Mouse (Mus musculus) neural tube, embryonic 13.5 days (tissue): ENCODE measurements at regions not wholly inside any gene's neighbourhood (a gene's known extent, or its start where the extent isn't known, plus 50 kb on each side); places are given as distances from the start of the nearest gene placed in this dataset.
A peak's percentile ranks its signal among the peaks of the same experiment; 100 is the strongest.

Experiments used
- ATAC-seq: fragments of 200-750 bp; cut with Nextera tagmentation; 2 replicates; pipeline ENCODE4 v1.8.0; 2017; ENCODE audit warnings: low read depth, mild to moderate bottlenecking, moderate TSS enrichment, moderate library complexity
- H3K27ac ChIP-seq: fragments of 300-500 bp; sonication (generic); replicated peaks from 2 replicates; pipeline ENCODE4 v1.5.1; 2015; ENCODE audit warnings: moderate library complexity, mild to moderate bottlenecking, inconsistent platforms
- H3K27me3 ChIP-seq: fragments of 300-500 bp; sonication (generic); 2 replicates; pipeline ENCODE4 v1.6.1; 2015; ENCODE audit warnings: mild to moderate bottlenecking, inconsistent platforms
- H3K36me3 ChIP-seq: fragments of 300-500 bp; sonication (generic); 2 replicates; pipeline ENCODE4 v1.6.1; 2015; ENCODE audit warnings: mild to moderate bottlenecking, inconsistent platforms
- H3K4me1 ChIP-seq: fragments of 300-500 bp; sonication (generic); replicated peaks from 2 replicates; pipeline ENCODE4 v1.6.1; 2015; ENCODE audit warnings: inconsistent platforms
- H3K4me2 ChIP-seq: fragments of 300-500 bp; sonication (generic); 2 replicates; pipeline ENCODE4 v1.6.1; 2015; ENCODE audit warnings: inconsistent platforms, mild to moderate bottlenecking, moderate library complexity
- H3K4me3 ChIP-seq: fragments of 300-500 bp; sonication (generic); 2 replicates; pipeline ENCODE4 v1.5.1; 2015; ENCODE audit warnings: mild to moderate bottlenecking, inconsistent platforms
- H3K9ac ChIP-seq: fragments of 300-500 bp; sonication (generic); 2 replicates; pipeline ENCODE4 v1.6.1; 2015; ENCODE audit warnings: moderate library complexity, mild to moderate bottlenecking, inconsistent platforms
- H3K9me3 ChIP-seq: fragments of 300-500 bp; sonication (generic); 2 replicates; pipeline ENCODE4 v1.6.1; 2016; ENCODE audit warnings: inconsistent platforms
- WGBS: fragments of 180-500 bp; shearing (Covaris S2); methylation state at CpG from one replicate; pipeline ENCODE4 v1.1.7; 2015; 5-methylcytosine and 5-hydroxymethylcytosine counted together

GRCm38 (mm10) chr14:61889626-61890025 is 282.4 kb downstream of the Kcnrg start:
- ATAC-seq: no peak
- WGBS: 87% methylated on average over 8 of the region's 8 CpGs
- Histone ChIP-seq H3K4me3 (no peak overlapping the region), H3K36me3 (no peaks in the 10 kb centered on the region), H3K4me1 (no peaks in the 10 kb centered on the region), H3K27me3 (no peaks in the 10 kb centered on the region), H3K9me3 (no peaks in the 10 kb centered on the region), H3K9ac (no peak overlapping the region), H3K4me2 (no peak overlapping the region), H3K27ac (no peak overlapping the region)

DNA sequence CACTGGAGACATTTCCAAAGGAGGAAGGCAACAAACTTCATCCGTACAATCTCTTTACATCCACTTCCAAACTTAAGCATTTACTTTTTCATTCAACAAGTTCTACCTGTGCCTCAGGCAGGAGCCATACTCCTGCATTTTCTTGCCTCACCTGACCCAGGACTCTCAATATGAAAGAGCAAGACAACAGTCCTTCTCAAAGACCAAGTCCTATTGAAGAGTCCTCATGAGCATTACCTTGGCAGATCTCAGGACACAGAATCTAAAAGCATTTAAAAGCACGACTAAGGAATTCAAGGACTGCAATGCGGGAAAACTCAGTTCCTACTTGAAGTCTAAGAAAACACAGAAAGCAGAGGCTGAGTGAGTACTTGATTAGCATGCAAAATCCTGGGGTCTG is 286.5 kb downstream of the Kcnrg start:
- H3K4me2 ChIP-seq: no peak overlapping the region
- H3K4me3 ChIP-seq: no peak overlapping the region
- 80% methylated on average over 3 of the region's 3 CpGs for WGBS
- ATAC-seq: no peak
- no peaks in the 10 kb centered on the region for H3K4me1 ChIP-seq
- no peak overlapping the region for H3K9ac ChIP-seq
- H3K27ac ChIP-seq: no peak overlapping the region
- no peaks in the 10 kb centered on the region for H3K36me3 ChIP-seq
- no peaks in the 10 kb centered on the region for H3K9me3 ChIP-seq
- H3K27me3 ChIP-seq: no peaks in the 10 kb centered on the region

DNA sequence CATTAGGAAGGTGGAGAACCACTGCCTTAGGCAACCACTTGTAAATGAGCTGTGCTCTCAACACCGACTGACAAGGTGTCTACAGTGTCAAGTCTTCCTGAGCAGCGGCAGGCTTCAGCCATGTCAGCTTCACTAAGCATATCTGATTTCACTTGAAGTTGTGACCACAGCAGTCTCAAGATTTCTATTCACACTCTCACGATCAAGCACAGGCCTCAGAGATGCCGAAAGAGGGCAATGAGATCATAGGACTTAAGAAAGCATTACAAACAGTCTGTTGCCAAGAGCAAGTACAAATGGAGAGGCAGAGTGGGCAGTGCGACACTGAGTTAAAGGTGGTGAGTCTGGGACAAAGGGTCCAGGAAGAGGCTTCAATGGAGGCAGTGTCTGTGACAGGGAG is 289.6 kb downstream of the Kcnrg start:
- no peak for ATAC-seq
- Histone ChIP-seq H3K27ac (no peak overlapping the region), H3K27me3 (no peaks in the 10 kb centered on the region), H3K4me2 (no peak overlapping the region), H3K9me3 (no peaks in the 10 kb centered on the region), H3K4me1 (no peaks in the 10 kb centered on the region), H3K36me3 (no peaks in the 10 kb centered on the region), H3K9ac (no peak overlapping the region), H3K4me3 (no peak overlapping the region)
- 88% methylated on average over 5 of the region's 5 CpGs for WGBS

DNA sequence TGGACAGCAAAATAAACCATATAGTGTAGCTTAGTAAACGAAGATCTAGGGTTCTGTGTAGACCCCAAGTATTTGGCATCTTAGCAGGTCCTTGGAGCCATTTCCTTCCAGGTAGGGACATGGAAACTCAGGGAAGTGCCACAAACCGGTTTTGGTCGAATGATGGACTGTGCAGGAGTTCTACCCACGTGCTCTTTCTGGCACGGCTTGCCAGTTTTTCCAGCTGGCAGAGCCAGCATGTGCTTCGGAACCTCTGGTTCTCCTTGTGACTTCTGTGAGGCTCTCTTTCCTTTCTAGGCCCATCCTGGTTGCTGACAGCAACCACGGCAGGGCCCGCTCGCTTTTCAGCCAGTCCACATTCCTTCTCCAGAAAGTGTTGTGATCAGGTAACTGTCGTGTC is 291.4 kb downstream of the Kcnrg start:
- H3K4me1 ChIP-seq: no peaks in the 10 kb centered on the region
- H3K9me3 ChIP-seq: no peaks in the 10 kb centered on the region
- H3K4me2 ChIP-seq: no peak overlapping the region
- no peaks in the 10 kb centered on the region for H3K36me3 ChIP-seq
- WGBS: 89% methylated on average over 10 of the region's 10 CpGs
- H3K9ac ChIP-seq: no peak overlapping the region
- no peak overlapping the region for H3K4me3 ChIP-seq
- no peaks in the 10 kb centered on the region for H3K27me3 ChIP-seq
- H3K27ac ChIP-seq: no peak overlapping the region
- ATAC-seq: no peak

DNA sequence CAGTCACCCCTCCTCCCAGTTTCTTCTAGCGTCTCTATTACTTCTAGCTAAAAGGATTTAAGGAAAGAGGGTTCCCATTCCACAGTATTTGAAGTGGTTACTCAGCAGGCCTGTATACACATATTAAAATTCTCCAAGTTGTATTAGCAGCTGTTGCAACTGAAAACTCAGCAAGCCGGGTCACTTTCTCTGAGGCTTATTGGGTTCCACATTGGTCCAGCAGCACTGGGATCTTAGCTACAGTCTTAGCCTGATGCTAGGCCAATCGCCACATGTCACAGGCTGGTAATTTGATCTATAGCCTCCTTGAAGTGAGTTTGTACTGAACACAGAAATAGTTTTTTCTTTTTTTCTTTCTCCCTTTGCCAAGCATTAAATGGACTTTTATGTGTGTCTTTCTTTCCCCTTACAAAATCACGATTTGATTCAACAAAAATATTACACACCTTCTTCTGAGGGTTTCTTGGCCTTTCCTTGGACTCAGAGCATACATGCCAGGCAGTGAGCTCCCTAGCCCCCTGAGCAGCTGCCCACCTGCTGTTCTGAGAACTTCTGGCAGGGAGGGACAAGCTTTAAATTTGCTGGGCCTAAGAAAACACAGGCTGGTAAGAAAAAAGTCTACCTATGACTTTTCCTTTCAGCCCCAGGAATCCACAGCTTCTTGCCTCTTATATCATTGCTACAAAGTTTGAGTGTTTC is 297.3 kb downstream of the Kcnrg start:
- Histone ChIP-seq H3K4me3 (no peak overlapping the region), H3K9me3 (no peaks in the 10 kb centered on the region), H3K4me1 (no peaks in the 10 kb centered on the region), H3K27me3 (no peaks in the 10 kb centered on the region), H3K4me2 (no peak overlapping the region), H3K9ac (no peak overlapping the region), H3K36me3 (no peaks in the 10 kb centered on the region), H3K27ac (no peak overlapping the region)
- ATAC-seq: no peak
- WGBS: 79% methylated on average over 4 of the region's 4 CpGs

GRCm38 (mm10) chr14:61918113-61918512 is 310.9 kb downstream of the Kcnrg start:
- Histone ChIP-seq H3K4me2 (no peak overlapping the region), H3K27ac (no peak overlapping the region)
- ATAC-seq: no peak

DNA sequence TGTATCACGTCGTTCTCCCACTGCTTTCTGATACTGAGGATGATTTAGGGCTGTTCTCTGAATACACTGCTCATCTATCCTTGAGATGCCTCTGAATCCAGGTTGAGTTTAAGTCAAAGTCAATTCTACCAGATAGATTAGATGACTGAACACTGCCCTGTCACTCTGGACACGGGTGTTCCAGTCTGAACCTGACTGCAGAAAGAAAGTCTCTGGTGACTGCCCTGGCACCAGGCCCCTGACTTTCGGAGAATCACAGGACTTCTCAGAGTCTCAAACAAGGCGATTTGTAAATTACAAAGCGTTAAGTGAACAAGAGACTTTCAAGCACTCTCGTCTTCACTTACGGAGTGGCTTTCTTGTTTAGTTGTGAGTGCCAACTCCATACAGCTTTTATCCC is 324.6 kb downstream of the Kcnrg start:
- Histone ChIP-seq H3K36me3 (no peaks in the 10 kb centered on the region), H3K4me3 (no peak overlapping the region), H3K9ac (no peak overlapping the region), H3K9me3 (no peaks in the 10 kb centered on the region), H3K27ac (no peak overlapping the region), H3K4me1 (no peaks in the 10 kb centered on the region), H3K27me3 (no peaks in the 10 kb centered on the region), H3K4me2 (no peak overlapping the region)
- WGBS: 83% methylated on average over 8 of the region's 8 CpGs
- no peak for ATAC-seq

More at GRCm38 (mm10) chr14:61918113-61918512, 310.9 kb downstream of the Kcnrg start:
- no peak overlapping the region for H3K4me3 ChIP-seq
- no peaks in the 10 kb centered on the region for H3K27me3 ChIP-seq
- no peak overlapping the region for H3K9ac ChIP-seq
- no peaks in the 10 kb centered on the region for H3K36me3 ChIP-seq
- no peaks in the 10 kb centered on the region for H3K4me1 ChIP-seq
- H3K9me3 ChIP-seq: no peaks in the 10 kb centered on the region

- no peak overlapping the region for H3K9ac ChIP-seq
- H3K9me3 ChIP-seq: no peaks in the 10 kb centered on the region
- no peaks in the 10 kb centered on the region for H3K27me3 ChIP-seq
- ATAC-seq: no peak
- H3K4me2 ChIP-seq: no peak overlapping the region
- no peak overlapping the region for H3K4me3 ChIP-seq
- H3K36me3 ChIP-seq: no peaks in the 10 kb centered on the region
- 74% methylated on average over 7 of the region's 7 CpGs for WGBS
- H3K4me1 ChIP-seq: peaks cover 11% of the 10 kb centered on the region
- H3K27ac ChIP-seq: no peak overlapping the region
Measured at GRCm38 (mm10) chr14:61941682-61942081, 334.4 kb downstream of the Kcnrg start.

DNA sequence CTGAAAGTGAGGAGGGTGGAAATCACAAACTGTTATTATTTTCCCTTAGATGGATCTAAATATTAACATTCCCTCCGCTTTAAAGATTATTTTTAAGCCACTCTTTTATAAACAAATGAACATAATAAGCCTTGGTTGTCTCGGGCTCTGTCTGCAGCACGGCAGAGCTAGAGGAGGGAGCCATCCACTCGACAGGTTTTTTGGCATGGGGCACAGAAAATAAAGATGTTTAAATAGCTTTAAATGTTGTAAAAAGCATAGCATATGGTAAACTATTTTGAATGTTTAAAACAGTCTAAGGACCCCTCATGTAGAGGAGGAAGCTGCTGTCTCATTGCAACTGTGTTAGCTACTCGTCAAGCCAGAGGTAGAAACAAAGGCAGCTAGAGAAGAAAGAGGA is 338.4 kb downstream of the Kcnrg start:
- Histone ChIP-seq H3K9me3 (no peaks in the 10 kb centered on the region), H3K27ac (no peak overlapping the region), H3K4me1 (peaks cover 41% of the 10 kb centered on the region), H3K36me3 (no peaks in the 10 kb centered on the region), H3K4me2 (no peak overlapping the region), H3K9ac (no peak overlapping the region), H3K4me3 (no peak overlapping the region), H3K27me3 (no peaks in the 10 kb centered on the region)
- 26% methylated on average over 5 of the region's 5 CpGs for WGBS
- no peak for ATAC-seq

- H3K27ac ChIP-seq: 0 out of 2 replicates have a peak overlapping the region, but pooled peaks have one; percentile 23
- no peaks in the 10 kb centered on the region for H3K9me3 ChIP-seq
- no peaks in the 10 kb centered on the region for H3K27me3 ChIP-seq
- H3K4me1 ChIP-seq: peaks cover 42% of the 10 kb centered on the region
- no peak overlapping the region for H3K9ac ChIP-seq
- ATAC-seq: no peak
- H3K36me3 ChIP-seq: no peaks in the 10 kb centered on the region
- no peak overlapping the region for H3K4me2 ChIP-seq
- 38% methylated on average over 6 of the region's 6 CpGs for WGBS
- no peak overlapping the region for H3K4me3 ChIP-seq
Measured at GRCm38 (mm10) chr14:61949446-61949845, 342.2 kb downstream of the Kcnrg start.

- Histone ChIP-seq H3K9ac (no peak overlapping the region), H3K9me3 (no peaks in the 10 kb centered on the region), H3K4me2 (no peak overlapping the region), H3K36me3 (no peaks in the 10 kb centered on the region), H3K4me3 (no peak overlapping the region), H3K4me1 (peaks cover 41% of the 10 kb centered on the region), H3K27ac (0 out of 2 replicates have a peak overlapping the region, but pooled peaks have one; percentile 23), H3K27me3 (no peaks in the 10 kb centered on the region)
- WGBS: 46% methylated on average over 3 of the region's 3 CpGs
- ATAC-seq: no peak
Measured at GRCm38 (mm10) chr14:61950004-61950403, 342.4 kb upstream of the Rnaseh2b start.

GRCm38 (mm10) chr14:61953029-61953428 is 339.4 kb upstream of the Rnaseh2b start:
- Histone ChIP-seq H3K9me3 (no peaks in the 10 kb centered on the region), H3K4me2 (no peak overlapping the region), H3K9ac (no peak overlapping the region), H3K27ac (no peak overlapping the region), H3K27me3 (no peaks in the 10 kb centered on the region), H3K4me1 (peaks cover 26% of the 10 kb centered on the region), H3K36me3 (no peaks in the 10 kb centered on the region), H3K4me3 (no peak overlapping the region)
- ATAC-seq: no peak
- WGBS: 86% methylated on average over 4 of the region's 4 CpGs

DNA sequence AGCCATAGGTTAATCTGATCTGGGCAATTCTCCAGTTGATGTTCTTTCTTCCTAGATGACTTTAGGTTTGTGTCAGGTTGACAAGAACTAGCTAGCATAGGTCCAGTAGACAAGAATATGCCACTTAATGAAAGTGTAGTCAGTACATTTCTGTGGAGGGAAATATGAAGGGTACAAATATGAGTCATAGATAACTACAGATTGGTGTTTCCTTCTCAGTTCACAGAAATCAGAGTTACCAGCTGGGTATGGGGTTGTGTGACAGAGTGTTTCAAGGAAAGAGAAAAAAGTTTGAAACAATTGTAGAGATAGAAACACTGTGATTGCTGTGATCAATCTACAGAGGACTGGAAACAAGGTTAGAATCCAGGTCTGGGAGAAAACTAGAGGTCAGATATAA is 337.0 kb upstream of the Rnaseh2b start:
- Histone ChIP-seq H3K4me3 (no peak overlapping the region), H3K27me3 (no peaks in the 10 kb centered on the region), H3K4me2 (no peak overlapping the region), H3K27ac (no peak overlapping the region), H3K36me3 (no peaks in the 10 kb centered on the region), H3K9me3 (no peaks in the 10 kb centered on the region), H3K4me1 (0 out of 2 replicates have a peak, but pooled peaks cover 3% of the 10 kb centered on the region), H3K9ac (no peak overlapping the region)
- ATAC-seq: no peak
